Mouse (Mus musculus) E14TG2a.4 (cell line): ENCODE data around the gene Trpc6.

ENCODE experiments used
- CTCF ChIP-seq: conservative IDR thresholded peaks from 2 replicates; pipeline ENCODE4 v1.5.1; 2014; ENCODE audit warnings: low read length
- NANOG ChIP-seq: IDR thresholded peaks from 2 replicates; pipeline ENCODE4 v1.6.1; 2014; ENCODE audit warnings: borderline replicate concordance, low read length, mixed read lengths
- POU5F1 ChIP-seq: IDR thresholded peaks from 2 replicates; pipeline ENCODE4 v1.6.1; 2014; ENCODE audit warnings: low read length, borderline replicate concordance

DNA sequence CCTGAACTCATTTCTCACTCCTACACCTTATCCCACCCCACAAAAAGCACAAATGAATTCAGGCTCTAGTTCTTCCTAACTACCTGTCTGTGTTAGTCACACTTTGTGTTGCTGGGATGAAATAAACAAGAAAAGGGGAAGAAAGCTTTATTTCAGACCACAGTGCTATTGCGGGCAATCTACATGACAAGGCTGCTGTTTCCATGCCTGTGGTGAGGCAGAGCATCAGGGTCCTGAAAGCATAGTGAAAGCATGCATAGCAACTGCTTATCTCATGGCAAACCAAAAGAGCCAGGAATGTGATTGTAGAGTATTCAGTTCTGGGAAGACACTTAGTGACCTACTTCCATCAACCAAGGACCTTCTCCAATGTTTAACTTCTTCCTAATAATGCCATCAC lies 10.3 kb upstream of the Trpc6 start:
- no peak for TF ChIP-seq CTCF
- TF ChIP-seq POU5F1, result no peak
- peak; percentile 47; the same call in 1 of the 2 replicates for TF ChIP-seq NANOG
